Mouse (Mus musculus) hindbrain, postnatal 0 days (tissue): Measurements from ENCODE around the gene Vps8. TPM values are rescaled to one million over a fixed set of nuclear protein-coding genes. Genes with fewer than 3 reads are reported as not detected.

ENCODE experiments used
- ATAC-seq: fragments of 200-750 bp; cut with Nextera tagmentation; 2 replicates; pipeline ENCODE4 v1.8.0; 2017; ENCODE audit warnings: mild to moderate bottlenecking, moderate TSS enrichment, moderate library complexity
- DNase-seq: peaks from one replicate; pipeline ENCODE4 v3.0.0-alpha.2; 2015; ENCODE audit warnings: low spot score
- H3K27ac ChIP-seq: fragments of 300-500 bp; sonication (generic); 2 replicates; pipeline ENCODE4 v1.5.1; 2014; ENCODE audit warnings: mild to moderate bottlenecking
- H3K27me3 ChIP-seq: fragments of 300-500 bp; sonication (generic); 2 replicates; pipeline ENCODE4 v1.6.1; 2014; ENCODE audit warnings: low read length, mixed read lengths; ENCODE audit not compliant: insufficient read depth
- H3K36me3 ChIP-seq: fragments of 300-500 bp; sonication (generic); 2 replicates; pipeline ENCODE4 v1.6.1; 2014; ENCODE audit warnings: low read length, mixed read lengths; ENCODE audit not compliant: insufficient read depth
- H3K4me1 ChIP-seq: fragments of 300-500 bp; sonication (generic); 2 replicates; pipeline ENCODE4 v1.6.1; 2014; ENCODE audit warnings: antibody characterized with exemption, low read length, mixed read lengths; ENCODE audit not compliant: insufficient read depth
- H3K4me2 ChIP-seq: fragments of 300-500 bp; sonication (generic); 2 replicates; pipeline ENCODE4 v1.6.1; 2014; ENCODE audit warnings: low read depth, mild to moderate bottlenecking, low read length, moderate library complexity, mixed read lengths
- H3K4me3 ChIP-seq: fragments of 300-500 bp; sonication (generic); 2 replicates; pipeline ENCODE4 v1.5.1; 2014; ENCODE audit warnings: low read length
- H3K9ac ChIP-seq: fragments of 300-500 bp; sonication (generic); replicated peaks from 2 replicates; pipeline ENCODE4 v1.6.1; 2014; ENCODE audit warnings: mild to moderate bottlenecking, low read length, moderate library complexity, mixed read lengths
- H3K9me3 ChIP-seq: fragments of 300-500 bp; sonication (generic); 2 replicates; pipeline ENCODE4 v1.6.1; 2016; ENCODE audit warnings: low read length, mixed read lengths
- CTCF ChIP-seq: IDR thresholded peaks from 2 replicates; pipeline ENCODE4 v1.5.1; 2016; ENCODE audit warnings: antibody characterized with exemption, control low read depth, low read depth
- WGBS: fragments of 180-500 bp; shearing (Covaris S2); extraction: QIAGEN DNeasy Blood & Tissue Kit; methylation state at CpG from one replicate; pipeline ENCODE4 v1.1.7; 2014; 5-methylcytosine and 5-hydroxymethylcytosine counted together
- polyA plus RNA-seq: library from polyadenylated mRNA; unstranded; fragments of >200 nt; fragmentation: Nextera tagmentation; extraction: Ambion mirVana; gene quantifications from 2 replicates; pipeline ENCODE4 v1.2.1, GENCODE M21; 2015
- total RNA-seq: library from RNA; depleted of rRNA; stranded (reverse); fragments of >200 nt; gene quantifications from 2 replicates; pipeline ENCODE4 v1.2.3, GENCODE M21; 2014

The Vps8 gene
- total and polyA plus RNA-seq, 2 experiments from 2014 or later, result 21.2 to 39.9 TPM

- Histone ChIP-seq H3K27me3 (no peaks in the 10 kb centered on the region), H3K9me3 (no peaks in the 10 kb centered on the region), H3K4me3 (no peak overlapping the region), H3K4me1 (no peaks in the 10 kb centered on the region), H3K9ac (no peak overlapping the region), H3K36me3 (0 out of 2 replicates have a peak, but pooled peaks cover 2% of the 10 kb centered on the region), H3K27ac (no peak overlapping the region), H3K4me2 (no peak overlapping the region)
- peak; percentile 42 for TF ChIP-seq CTCF
- DNase-seq (peak; percentile 51), ATAC-seq (no peak)
- 51% methylated on average over 3 of the region's 3 CpGs for WGBS
These were observed 114.4 kb downstream of the Vps8 start for GRCm38 (mm10) chr16:21537312-21537711.

- H3K36me3 ChIP-seq, result 0 out of 2 replicates have a peak, but pooled peaks cover 2% of the 10 kb centered on the region
- no peak for DNase-seq
- no peak overlapping the region for H3K4me3 ChIP-seq
- no peak overlapping the region for H3K9ac ChIP-seq
- no peaks in the 10 kb centered on the region for H3K4me1 ChIP-seq
- no peaks in the 10 kb centered on the region for H3K9me3 ChIP-seq
- peak; percentile 48 for TF ChIP-seq CTCF
- H3K27ac ChIP-seq, result no peak overlapping the region
- WGBS, result 56% methylated on average over 2 of the region's 2 CpGs
- H3K4me2 ChIP-seq, result no peak overlapping the region
- ATAC-seq, result no peak
- no peaks in the 10 kb centered on the region for H3K27me3 ChIP-seq
These were observed 116.0 kb downstream of the Vps8 start for GRCm38 (mm10) chr16:21538889-21539288.

GRCm38 (mm10) chr16:21542559-21542958, 119.6 kb downstream of the Vps8 start:
- TF ChIP-seq CTCF, result no peak
- WGBS, result 74% methylated on average over 1 of the region's 1 CpGs
- Histone ChIP-seq H3K9ac (no peak overlapping the region), H3K4me2 (no peak overlapping the region), H3K27me3 (no peaks in the 10 kb centered on the region), H3K4me1 (no peaks in the 10 kb centered on the region), H3K9me3 (no peaks in the 10 kb centered on the region), H3K27ac (no peak overlapping the region), H3K36me3 (0 out of 2 replicates have a peak, but pooled peaks cover 2% of the 10 kb centered on the region), H3K4me3 (no peak overlapping the region)
- ATAC-seq (no peak), DNase-seq (no peak)

DNA sequence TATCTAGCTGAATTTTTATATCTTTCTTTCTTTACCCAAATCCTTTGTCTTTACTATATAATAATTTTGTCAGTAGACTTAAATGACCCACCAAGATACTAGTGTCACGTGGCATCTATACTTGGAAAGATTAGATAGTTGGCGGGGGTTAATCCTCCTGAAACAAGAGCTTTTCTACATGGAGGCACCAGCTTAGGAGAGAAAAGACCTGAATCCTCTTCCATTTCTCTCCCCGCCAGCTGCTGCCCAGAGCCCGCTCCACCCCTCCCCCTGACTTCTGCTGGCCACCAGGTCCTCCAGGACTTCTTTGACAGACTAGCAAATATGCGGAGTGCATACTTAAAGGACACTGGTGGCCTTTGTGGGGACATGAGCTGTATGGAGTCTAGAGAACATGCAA, 124.5 kb downstream of the Vps8 start:
- Histone ChIP-seq H3K9ac (no peak overlapping the region), H3K27me3 (no peaks in the 10 kb centered on the region), H3K9me3 (no peaks in the 10 kb centered on the region), H3K4me1 (no peaks in the 10 kb centered on the region), H3K4me2 (no peak overlapping the region), H3K4me3 (no peak overlapping the region), H3K36me3 (no peaks in the 10 kb centered on the region), H3K27ac (no peak overlapping the region)
- DNase-seq (no peak), ATAC-seq (no peak)
- WGBS, result 75% methylated on average over 5 of the region's 5 CpGs
- TF ChIP-seq CTCF, result no peak

GRCm38 (mm10) chr16:21549751-21550150, 126.8 kb downstream of the Vps8 start:
- Histone ChIP-seq H3K9me3 (no peaks in the 10 kb centered on the region), H3K36me3 (peaks cover 5% of the 10 kb centered on the region; the same call in 1 of the 2 replicates), H3K4me2 (no peak overlapping the region), H3K9ac (no peak overlapping the region), H3K4me3 (no peak overlapping the region), H3K27me3 (no peaks in the 10 kb centered on the region), H3K27ac (peak overlapping the region; percentile 15; the same call in 1 of the 2 replicates), H3K4me1 (no peaks in the 10 kb centered on the region)
- no peak for TF ChIP-seq CTCF
- DNase-seq (peak; percentile 10), ATAC-seq (no peak)
- WGBS, result 67% methylated on average over 4 of the region's 4 CpGs

DNA sequence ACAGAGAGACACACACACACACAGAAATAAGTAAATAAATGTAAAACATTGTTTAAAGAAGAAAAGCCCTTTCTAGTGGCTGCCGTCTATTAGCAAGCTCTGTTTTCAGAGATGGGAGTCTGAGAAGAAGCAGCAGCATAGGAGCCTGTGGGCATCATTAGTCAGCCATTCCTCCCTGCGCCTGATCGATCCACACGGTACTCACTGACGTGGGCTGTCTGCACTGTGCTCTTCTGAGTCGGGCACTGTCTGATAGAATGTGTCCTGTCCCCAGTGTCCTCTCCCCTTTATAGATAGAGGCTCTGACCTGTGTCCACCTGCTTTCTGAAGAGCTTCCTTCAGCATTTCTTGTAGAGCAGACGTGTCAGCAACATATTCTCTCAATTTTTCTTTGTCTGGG, 127.5 kb downstream of the Vps8 start:
- Histone ChIP-seq H3K4me1 (no peaks in the 10 kb centered on the region), H3K4me3 (no peak overlapping the region), H3K36me3 (peaks cover 5% of the 10 kb centered on the region; the same call in 1 of the 2 replicates), H3K4me2 (no peak overlapping the region), H3K9ac (no peak overlapping the region), H3K27ac (peak overlapping the region; percentile 26; the same call in 1 of the 2 replicates), H3K9me3 (no peaks in the 10 kb centered on the region), H3K27me3 (no peaks in the 10 kb centered on the region)
- 61% methylated on average over 7 of the region's 7 CpGs for WGBS
- TF ChIP-seq CTCF, result no peak
- peak; percentile 61; the same call in 1 of the 2 replicates for ATAC-seq
- no peak for DNase-seq

- Histone ChIP-seq H3K4me1 (no peaks in the 10 kb centered on the region), H3K4me2 (no peak overlapping the region), H3K4me3 (no peak overlapping the region), H3K36me3 (peaks cover 5% of the 10 kb centered on the region; the same call in 1 of the 2 replicates), H3K9me3 (no peaks in the 10 kb centered on the region), H3K27ac (no peak overlapping the region), H3K27me3 (no peaks in the 10 kb centered on the region), H3K9ac (no peak overlapping the region)
- WGBS, result 75% methylated on average over 3 of the region's 3 CpGs
- TF ChIP-seq CTCF, result no peak
- DNase-seq (no peak), ATAC-seq (no peak)
These were observed 130.6 kb downstream of the Vps8 start for GRCm38 (mm10) chr16:21553506-21553905.
